Mouse (Mus musculus) brain, embryonic 14.5 days (tissue): Measurements from ENCODE around the gene Rps6kc1.

Experiments
- CTCF ChIP-seq: fragments of 200-500 bp; IDR thresholded peaks from 2 replicates; pipeline ENCODE4 v1.5.1; 2012; ENCODE audit warnings: inconsistent platforms, mild to moderate bottlenecking, moderate library complexity, borderline replicate concordance; ENCODE audit not compliant: insufficient read depth, insufficient read length; ENCODE audit errors: extremely low read depth
- POLR2A ChIP-seq: fragments of 200-500 bp; IDR thresholded peaks from 2 replicates; pipeline ENCODE4 v1.6.1; 2012; ENCODE audit warnings: mild to moderate bottlenecking, inconsistent platforms, borderline replicate concordance; ENCODE audit not compliant: poor library complexity, insufficient read depth, insufficient read length, severe bottlenecking; ENCODE audit errors: extremely low read depth

DNA sequence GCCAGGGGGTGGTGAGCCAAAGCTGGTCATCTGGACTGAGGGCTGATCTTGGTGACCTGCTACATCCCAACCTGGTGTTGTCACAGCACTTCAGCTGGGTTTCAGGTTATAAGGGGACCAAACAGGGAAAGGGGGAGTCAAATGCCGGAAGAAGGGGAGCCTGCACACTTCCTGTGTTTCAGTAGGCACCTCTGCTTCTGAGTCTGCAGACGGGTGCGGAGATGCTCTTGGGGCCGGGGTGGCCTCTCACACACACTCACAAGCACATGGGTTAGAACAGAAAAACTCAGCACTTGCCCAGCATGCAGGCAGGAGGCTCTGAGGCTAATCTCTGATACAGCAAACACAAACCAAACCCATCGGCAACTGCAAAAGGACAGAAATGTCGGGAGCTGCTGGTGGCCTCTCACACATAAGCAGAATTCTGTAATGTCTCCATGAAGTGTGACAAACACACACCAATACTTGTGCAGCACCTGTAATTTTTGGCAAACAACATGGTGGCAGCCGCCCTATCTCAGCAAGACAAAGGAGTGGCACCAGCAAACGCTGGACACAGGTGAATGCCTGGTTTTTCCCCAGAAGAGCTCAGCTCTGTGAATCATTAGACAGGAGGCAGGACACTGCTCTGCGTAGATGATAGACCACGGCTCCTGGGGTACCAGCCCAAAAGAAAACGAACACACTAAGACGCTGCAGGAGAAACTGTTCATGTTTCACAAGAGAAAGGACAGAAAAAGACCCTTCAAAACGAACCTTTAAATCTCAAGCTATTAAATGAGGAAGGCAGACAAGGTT is 139.3 kb downstream of the Rps6kc1 start:
- TF ChIP-seq POLR2A: no peak
- no peak for TF ChIP-seq CTCF
